Mouse (Mus musculus): Measurements from ENCODE around the gene Upk3b. TPM values are rescaled to one million over a fixed set of nuclear protein-coding genes. Genes with fewer than 3 reads are reported as not detected.
"Not testable (repeated sequence)": the region's sequence is repeated elsewhere in the genome, so short reads cannot be mapped to it uniquely, and the experiment has no call there.

The Upk3b gene
- polyA plus RNA-seq, 1 experiment: 62.7 TPM

DNA sequence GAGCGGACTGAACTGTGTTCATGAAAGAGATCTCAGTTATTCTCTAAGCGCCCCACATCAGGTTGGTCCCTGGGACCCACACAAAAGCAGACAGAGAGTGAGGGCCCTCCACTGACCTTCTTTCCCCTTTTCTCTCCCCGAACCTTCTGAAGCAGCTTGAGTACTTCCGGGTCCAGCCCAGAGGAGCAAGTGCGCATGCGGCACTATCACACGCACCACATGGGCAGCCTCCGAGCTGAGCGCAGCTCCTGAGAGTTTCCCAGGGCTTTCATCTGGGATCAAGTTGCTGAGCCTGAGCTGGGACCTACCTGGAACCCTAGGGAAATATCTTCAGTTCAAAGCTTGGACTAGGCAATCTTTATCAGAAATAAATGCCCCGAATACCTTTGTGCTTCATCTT is 25.6 kb downstream of the Upk3b start:
- H3K4me3 ChIP-seq (replicated peaks; ENCODE audit: extremely low read depth, low read depth, low read length): no peak overlapping the region
- 87% methylated on average over 10 of the region's 10 CpGs for WGBS
- no peak for DNase-seq
- H3K4me1 ChIP-seq (ENCODE audit: control insufficient read depth, insufficient read depth, low read length): no peaks in the 10 kb centered on the region
- no peak for TF ChIP-seq CTCF (IDR thresholded peaks at IDR 0.05; ENCODE audit: insufficient read depth, low read length)
- TF ChIP-seq POLR2A (IDR thresholded peaks at IDR 0.05; ENCODE audit: borderline replicate concordance, extremely low read depth, low read depth, low read length): no peak

DNA sequence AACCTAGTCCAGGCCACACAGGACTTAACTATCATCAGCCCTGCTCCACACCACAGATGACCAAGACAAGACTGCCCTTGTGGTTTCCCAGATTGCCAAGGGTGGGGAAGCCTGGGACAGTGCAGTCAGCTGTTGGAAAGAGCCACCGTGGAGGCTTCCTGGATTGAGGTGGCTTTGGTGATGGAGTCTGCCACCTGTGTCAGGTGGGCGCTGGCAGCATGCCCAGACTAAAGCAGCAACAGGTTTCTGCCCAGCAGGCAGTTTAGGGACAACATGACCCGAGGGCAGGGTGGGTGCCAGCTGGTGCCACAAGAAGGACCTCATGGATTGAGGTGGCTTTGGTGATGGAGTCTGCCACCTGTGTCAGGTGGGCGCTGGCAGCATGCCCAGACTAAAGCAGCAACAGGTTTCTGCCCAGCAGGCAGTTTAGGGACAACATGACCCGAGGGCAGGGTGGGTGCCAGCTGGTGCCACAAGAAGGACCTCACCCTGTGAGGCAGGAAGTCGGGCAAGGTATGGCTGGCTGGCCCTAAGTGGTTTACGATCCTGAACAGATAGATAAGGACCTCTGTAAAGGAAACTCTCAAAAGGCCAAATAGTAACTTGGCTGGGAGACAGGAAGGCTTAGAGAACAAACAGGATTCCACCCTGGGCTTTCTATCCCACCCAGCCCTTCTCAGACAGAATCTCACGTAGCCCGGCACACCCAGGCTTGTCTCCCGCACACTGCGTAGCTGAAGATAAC is 28.3 kb downstream of the Upk3b start:
- WGBS: 33% methylated on average over 11 of the region's 11 CpGs
- not testable (repeated sequence) for DNase-seq

GRCm38 (mm10) chr5:136069411-136069810 is 31.1 kb downstream of the Upk3b start:
- H3K4me1 ChIP-seq (ENCODE audit: control insufficient read depth, insufficient read depth, low read length): no peaks in the 10 kb centered on the region
- no peak for DNase-seq
- 62% methylated on average over 2 of the region's 2 CpGs for WGBS
- no peak overlapping the region for H3K4me3 ChIP-seq (replicated peaks; ENCODE audit: extremely low read depth, low read depth, low read length)
- no peak for TF ChIP-seq POLR2A (IDR thresholded peaks at IDR 0.05; ENCODE audit: borderline replicate concordance, extremely low read depth, low read depth, low read length)
- no peak for TF ChIP-seq CTCF (IDR thresholded peaks at IDR 0.05; ENCODE audit: insufficient read depth, low read length)

More for the DNA sequence above, 28.3 kb downstream of the Upk3b start:
- not testable (repeated sequence) for H3K4me1 ChIP-seq (ENCODE audit: control insufficient read depth, insufficient read depth, low read length); H3K4me3 ChIP-seq (replicated peaks; ENCODE audit: extremely low read depth, low read depth, low read length)

GRCm38 (mm10) chr5:136073051-136073450 is 34.8 kb downstream of the Upk3b start:
- Histone ChIP-seq H3K4me1 (ENCODE audit: control insufficient read depth, insufficient read depth, low read length) (no peaks in the 10 kb centered on the region), H3K4me3 (replicated peaks; ENCODE audit: extremely low read depth, low read depth, low read length) (no peak overlapping the region)
- WGBS: 38% methylated on average over 6 of the region's 6 CpGs
- TF ChIP-seq CTCF (IDR thresholded peaks at IDR 0.05; ENCODE audit: insufficient read depth, low read length): no peak
- no peak for TF ChIP-seq POLR2A (IDR thresholded peaks at IDR 0.05; ENCODE audit: borderline replicate concordance, extremely low read depth, low read depth, low read length)
- no peak for DNase-seq

DNA sequence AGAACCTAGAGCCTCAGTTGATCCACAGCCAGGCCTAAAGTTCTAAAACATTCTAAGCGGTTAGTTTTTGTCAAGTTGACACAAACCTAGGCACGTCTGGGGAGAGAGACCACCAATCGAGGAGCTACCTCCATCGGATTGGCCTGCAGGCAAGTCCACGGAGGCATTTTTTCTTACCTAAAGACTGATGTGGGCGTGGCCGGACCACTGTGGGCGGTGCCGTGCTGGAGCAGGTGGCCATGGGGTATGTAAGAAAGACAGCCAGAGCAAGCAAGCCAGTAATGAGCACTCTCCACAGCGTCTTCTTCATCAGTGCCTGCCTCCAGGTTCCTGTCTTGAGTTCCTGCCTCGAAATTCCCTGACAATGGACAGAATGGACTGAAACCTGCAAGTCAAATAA is 35.2 kb downstream of the Upk3b start:
- no peak for TF ChIP-seq POLR2A (IDR thresholded peaks at IDR 0.05; ENCODE audit: borderline replicate concordance, extremely low read depth, low read depth, low read length)
- no peak for TF ChIP-seq CTCF (IDR thresholded peaks at IDR 0.05; ENCODE audit: insufficient read depth, low read length)
- WGBS: 69% methylated on average over 11 of the region's 11 CpGs
- Histone ChIP-seq H3K4me3 (replicated peaks; ENCODE audit: extremely low read depth, low read depth, low read length) (no peak overlapping the region), H3K4me1 (ENCODE audit: control insufficient read depth, insufficient read depth, low read length) (no peaks in the 10 kb centered on the region)
- no peak for DNase-seq

- DNase-seq: no peak
- Histone ChIP-seq H3K4me3 (replicated peaks; ENCODE audit: extremely low read depth, low read depth, low read length) (no peak overlapping the region), H3K4me1 (ENCODE audit: control insufficient read depth, insufficient read depth, low read length) (no peaks in the 10 kb centered on the region)
- 84% methylated on average over 5 of the region's 5 CpGs for WGBS
- no peak for TF ChIP-seq CTCF (IDR thresholded peaks at IDR 0.05; ENCODE audit: insufficient read depth, low read length)
- no peak for TF ChIP-seq POLR2A (IDR thresholded peaks at IDR 0.05; ENCODE audit: borderline replicate concordance, extremely low read depth, low read depth, low read length)
Observed at GRCm38 (mm10) chr5:136075076-136075475, 36.8 kb downstream of the Upk3b start.

- 27% methylated on average over 7 of the region's 7 CpGs for WGBS
- Histone ChIP-seq H3K4me1 (ENCODE audit: control insufficient read depth, insufficient read depth, low read length) (no peaks in the 10 kb centered on the region), H3K4me3 (replicated peaks; ENCODE audit: extremely low read depth, low read depth, low read length) (no peak overlapping the region)
- no peak for DNase-seq
- TF ChIP-seq CTCF (IDR thresholded peaks at IDR 0.05; ENCODE audit: insufficient read depth, low read length) (no peak), POLR2A (IDR thresholded peaks at IDR 0.05; ENCODE audit: borderline replicate concordance, extremely low read depth, low read depth, low read length) (no peak)
Observed at GRCm38 (mm10) chr5:136076284-136076683, 38.0 kb downstream of the Upk3b start.

DNA sequence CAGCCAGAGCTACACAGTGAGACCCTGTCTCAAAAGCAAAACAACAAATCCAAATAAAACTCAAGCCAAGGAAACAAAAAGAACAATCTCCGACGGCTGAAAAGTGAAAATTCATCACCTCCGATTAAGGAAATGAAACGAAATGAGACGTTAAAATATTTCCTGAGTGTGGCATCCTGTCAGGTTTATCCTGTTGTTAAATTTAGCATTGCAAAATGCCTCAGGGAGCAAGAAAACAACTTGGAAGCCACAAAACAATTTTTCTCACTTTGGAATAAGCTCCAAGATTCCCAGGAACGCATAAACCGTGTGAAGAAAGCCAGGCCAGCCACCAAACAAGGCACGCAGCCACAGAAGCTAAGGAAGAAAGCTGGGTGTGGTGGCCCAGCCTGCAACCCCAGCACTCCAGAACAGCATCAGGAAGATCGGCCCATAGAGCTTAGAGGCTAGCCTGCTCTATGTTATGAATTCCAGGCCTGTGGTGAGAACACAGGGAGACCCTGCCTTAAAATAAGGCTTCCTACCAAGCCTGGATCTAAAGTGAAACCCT is 38.8 kb downstream of the Upk3b start:
- no peak for TF ChIP-seq POLR2A (IDR thresholded peaks at IDR 0.05; ENCODE audit: borderline replicate concordance, extremely low read depth, low read depth, low read length)
- no peak for TF ChIP-seq CTCF (IDR thresholded peaks at IDR 0.05; ENCODE audit: insufficient read depth, low read length)
- WGBS: 37% methylated on average over 9 of the region's 9 CpGs
- Histone ChIP-seq H3K4me1 (ENCODE audit: control insufficient read depth, insufficient read depth, low read length) (no peaks in the 10 kb centered on the region), H3K4me3 (replicated peaks; ENCODE audit: extremely low read depth, low read depth, low read length) (no peak overlapping the region)
- no peak for DNase-seq

GRCm38 (mm10) chr5:136078136-136078535 is 39.8 kb downstream of the Upk3b start:
- whole genome bisulfite sequencing: 96% methylated on average over 5 of the region's 5 CpGs
- Histone ChIP-seq H3K4me1 (ENCODE audit: control insufficient read depth, insufficient read depth, low read length) (no peaks in the 10 kb centered on the region), H3K4me3 (replicated peaks; ENCODE audit: extremely low read depth, low read depth, low read length) (no peak overlapping the region)
- TF ChIP-seq CTCF (IDR thresholded peaks at IDR 0.05; ENCODE audit: insufficient read depth, low read length) (no peak), POLR2A (IDR thresholded peaks at IDR 0.05; ENCODE audit: borderline replicate concordance, extremely low read depth, low read depth, low read length) (no peak)
- no peak for DNase-seq

GRCm38 (mm10) chr5:136082345-136082744 is 44.0 kb downstream of the Upk3b start:
- DNase-seq: no peak
- 76% methylated on average over 4 of the region's 4 CpGs for WGBS
- peaks cover 2% of the 10 kb centered on the region; the same call in 1 of the 2 replicates for H3K4me1 ChIP-seq (ENCODE audit: control insufficient read depth, insufficient read depth, low read length)
- no peak for TF ChIP-seq POLR2A (IDR thresholded peaks at IDR 0.05; ENCODE audit: borderline replicate concordance, extremely low read depth, low read depth, low read length)
- TF ChIP-seq CTCF (IDR thresholded peaks at IDR 0.05; ENCODE audit: insufficient read depth, low read length): no peak
- H3K4me3 ChIP-seq (replicated peaks; ENCODE audit: extremely low read depth, low read depth, low read length): no peak overlapping the region

All from lung, adult 2 months (tissue).